Mouse (Mus musculus) heart, postnatal 0 days (tissue): ENCODE measurements around the gene Nos3. TPM values are rescaled to one million over a fixed set of nuclear protein-coding genes. Genes with fewer than 3 reads are reported as not detected.
A peak's percentile ranks its signal among the peaks of the same experiment; 100 is the strongest.

Experiments
- ATAC-seq: fragments of 200-750 bp; cut with Nextera tagmentation; 2 replicates; pipeline ENCODE4 v1.8.0; 2017; ENCODE audit warnings: low read depth, moderate number of reproducible peaks, moderate library complexity; ENCODE audit not compliant: insufficient read depth
- DNase-seq: peaks from one replicate; pipeline ENCODE4 v3.0.0-alpha.2; 2016; ENCODE audit warnings: low spot score
- H3K27ac ChIP-seq: fragments of 300-500 bp; sonication (generic); 2 replicates; pipeline ENCODE4 v1.5.1; 2014; ENCODE audit warnings: low read depth, mild to moderate bottlenecking
- H3K27me3 ChIP-seq: fragments of 300-500 bp; sonication (generic); 2 replicates; pipeline ENCODE4 v1.6.1; 2014; ENCODE audit warnings: low read length, mixed read lengths; ENCODE audit not compliant: control insufficient read depth, insufficient read depth
- H3K36me3 ChIP-seq: fragments of 300-500 bp; sonication (generic); replicated peaks from 2 replicates; pipeline ENCODE4 v1.6.1; 2014; ENCODE audit warnings: low read length, mixed read lengths; ENCODE audit not compliant: control insufficient read depth, insufficient read depth
- H3K4me1 ChIP-seq: fragments of 300-500 bp; sonication (generic); 2 replicates; pipeline ENCODE4 v1.6.1; 2014; ENCODE audit warnings: antibody characterized with exemption; ENCODE audit not compliant: control insufficient read depth, insufficient read depth
- H3K4me2 ChIP-seq: fragments of 300-500 bp; sonication (generic); 2 replicates; pipeline ENCODE4 v1.6.1; 2014; ENCODE audit warnings: low read depth, mild to moderate bottlenecking, low read length, moderate library complexity
- H3K4me3 ChIP-seq: fragments of 300-500 bp; sonication (generic); 2 replicates; pipeline ENCODE4 v1.5.1; 2014; ENCODE audit warnings: low read depth, low read length
- H3K9ac ChIP-seq: fragments of 300-500 bp; sonication (generic); replicated peaks from 2 replicates; pipeline ENCODE4 v1.6.1; 2014; ENCODE audit warnings: low read depth, low read length, mixed read lengths
- H3K9me3 ChIP-seq: fragments of 300-500 bp; sonication (generic); replicated peaks from 2 replicates; pipeline ENCODE4 v1.6.1; 2016; ENCODE audit warnings: low read length; ENCODE audit not compliant: control insufficient read depth
- CTCF ChIP-seq: IDR thresholded peaks from 2 replicates; pipeline ENCODE4 v1.5.1; 2016; ENCODE audit warnings: antibody characterized with exemption, control low read depth, low read depth
- EP300 ChIP-seq: IDR thresholded peaks from 2 replicates; pipeline ENCODE4 v1.6.1; 2016; ENCODE audit warnings: antibody characterized with exemption, low read depth
- WGBS: fragments of 180-500 bp; shearing (Covaris S2); extraction: QIAGEN DNeasy Blood & Tissue Kit; methylation state at CpG from one replicate; pipeline ENCODE4 v1.1.7; 2014; 5-methylcytosine and 5-hydroxymethylcytosine counted together
- polyA plus RNA-seq: library from polyadenylated mRNA; unstranded; fragments of >200 nt; fragmentation: Nextera tagmentation; extraction: Ambion mirVana; gene quantifications from 2 replicates; pipeline ENCODE4 v1.2.1, GENCODE M21; 2015
- total RNA-seq: library from RNA; depleted of rRNA; stranded (reverse); fragments of >200 nt; gene quantifications from 2 replicates; pipeline ENCODE4 v1.2.3, GENCODE M21; 2014; ENCODE audit warnings: low replicate concordance; rRNA removed

Gene Nos3
- total RNA-seq (50.9 and 52.1 TPM in 2 replicates), polyA plus RNA-seq (21.1 and 25.6 TPM in 2 replicates)

- Histone ChIP-seq H3K4me2 (peak within 1 kb of the TSS; percentile 53), H3K27me3 (no peaks in the 10 kb centered on the region), H3K9me3 (no peaks in the 10 kb centered on the region), H3K27ac (peak within 1 kb of the TSS; percentile 83), H3K9ac (peak within 1 kb of the TSS; percentile 47), H3K36me3 (0 out of 2 replicates have a peak, but pooled peaks cover 7% of the 10 kb centered on the region), H3K4me3 (peak within 1 kb of the TSS; percentile 39), H3K4me1 (0 out of 2 replicates have a peak, but pooled peaks cover 2% of the 10 kb centered on the region)
- DNase-seq (peak; percentile 44), ATAC-seq (peak; percentile 62)
- 68% methylated on average over 12 of the region's 12 CpGs for WGBS
- TF ChIP-seq EP300, result peak; percentile 73
- no peak for TF ChIP-seq CTCF
These were observed at the start of gene Nos3 for GRCm38 (mm10) chr5:24364508-24364907. Gene Nos3, plus strand, starts transcription at chr5:24364810.

- 17% methylated on average over 13 of the region's 13 CpGs for WGBS
- no peak overlapping the region for H3K9ac ChIP-seq
- H3K27ac ChIP-seq, result peak overlapping the region; percentile 76
- peaks cover 22% of the 10 kb centered on the region for H3K4me1 ChIP-seq
- TF ChIP-seq CTCF, result no peak
- TF ChIP-seq EP300, result no peak
- H3K4me2 ChIP-seq, result 0 out of 2 replicates have a peak overlapping the region, but pooled peaks have one; percentile 10
- H3K27me3 ChIP-seq, result no peaks in the 10 kb centered on the region
- peaks cover 44% of the 10 kb centered on the region for H3K36me3 ChIP-seq
- no peak for ATAC-seq
- H3K9me3 ChIP-seq, result no peaks in the 10 kb centered on the region
- no peak overlapping the region for H3K4me3 ChIP-seq
- no peak for DNase-seq
These were observed 44.7 kb upstream of the Nos3 start for GRCm38 (mm10) chr5:24319776-24320466.

- Histone ChIP-seq H3K4me3 (no peak overlapping the region), H3K27ac (peak overlapping the region; percentile 76), H3K27me3 (no peaks in the 10 kb centered on the region), H3K4me1 (peaks cover 22% of the 10 kb centered on the region), H3K4me2 (0 out of 2 replicates have a peak overlapping the region, but pooled peaks have one; percentile 10), H3K36me3 (peaks cover 48% of the 10 kb centered on the region), H3K9ac (no peak overlapping the region), H3K9me3 (no peaks in the 10 kb centered on the region)
- ATAC-seq (peak; percentile 82), DNase-seq (peak; percentile 79)
- no peak for TF ChIP-seq CTCF
- no peak for TF ChIP-seq EP300
- WGBS, result 20% methylated on average over 6 of the region's 6 CpGs
These were observed 44.2 kb upstream of the Nos3 start for GRCm38 (mm10) chr5:24320467-24320813.

- Histone ChIP-seq H3K9me3 (no peaks in the 10 kb centered on the region), H3K27me3 (no peaks in the 10 kb centered on the region), H3K4me3 (no peak overlapping the region), H3K4me2 (no peak overlapping the region), H3K4me1 (peaks cover 22% of the 10 kb centered on the region), H3K27ac (peak overlapping the region; percentile 76), H3K9ac (no peak overlapping the region), H3K36me3 (peaks cover 53% of the 10 kb centered on the region)
- WGBS, result 70% methylated on average over 5 of the region's 5 CpGs
- ATAC-seq, result no peak
- no peak for TF ChIP-seq CTCF
- no peak for TF ChIP-seq EP300
- DNase-seq, result no peak
These were observed 43.7 kb upstream of the Nos3 start for GRCm38 (mm10) chr5:24320894-24321293.

- Histone ChIP-seq H3K9me3 (no peaks in the 10 kb centered on the region), H3K27ac (peak overlapping the region; percentile 44), H3K4me2 (no peak overlapping the region), H3K9ac (peak overlapping the region; percentile 34; the same call in 1 of the 2 replicates), H3K36me3 (peaks cover 60% of the 10 kb centered on the region), H3K4me3 (no peak overlapping the region), H3K4me1 (peaks cover 24% of the 10 kb centered on the region), H3K27me3 (no peaks in the 10 kb centered on the region)
- 33% methylated on average over 21 of the region's 22 CpGs for WGBS
- TF ChIP-seq CTCF (no peak), EP300 (no peak)
- ATAC-seq (peak; percentile 4; the same call in 1 of the 2 replicates), DNase-seq (no peak)
These were observed 42.6 kb upstream of the Nos3 start for GRCm38 (mm10) chr5:24321711-24322682.
